Mouse (Mus musculus) MEL (cell line): Measurements from ENCODE around the gene Ran.

Source experiments
- CTCF ChIP-seq, 3 experiments: IDR thresholded peaks in 2 of 3; conservative IDR thresholded peaks in 1 of 3; 2 replicates each; pipeline ENCODE4 v1.5.1; 2011 to 2012; ENCODE audit warnings: low read length in 3 of 3, low read depth in 2 of 3, mild to moderate bottlenecking in 2 of 3, improper control_type of control experiment in 1 of 3, inconsistent platforms in 1 of 3, mixed read lengths in 1 of 3, moderate library complexity in 1 of 3; ENCODE audit not compliant: control insufficient read depth in 1 of 3, insufficient read depth in 1 of 3, poor library complexity in 1 of 3, severe bottlenecking in 1 of 3
- E2F4 ChIP-seq: IDR thresholded peaks from 2 replicates; pipeline ENCODE4 v1.6.1; 2011; ENCODE audit warnings: low read depth, low read length, improper control_type of control experiment, borderline replicate concordance
- HCFC1 ChIP-seq: IDR thresholded peaks from 2 replicates; pipeline ENCODE4 v1.6.1; 2012; ENCODE audit warnings: low read depth, mild to moderate bottlenecking, inconsistent platforms, low read length, improper control_type of control experiment, moderate library complexity
- JUND ChIP-seq: IDR thresholded peaks from 2 replicates; pipeline ENCODE4 v1.6.1; 2011; ENCODE audit warnings: low read depth, mild to moderate bottlenecking, improper control_type of control experiment, low read length
- KAT2A ChIP-seq: conservative IDR thresholded peaks from 2 replicates; pipeline ENCODE4 v1.6.1; 2012; ENCODE audit warnings: low read depth, low read length, improper control_type of control experiment, inconsistent platforms
- MAFK ChIP-seq: IDR thresholded peaks from 2 replicates; pipeline ENCODE4 v1.6.1; 2011; ENCODE audit warnings: low read depth, mild to moderate bottlenecking, low read length, improper control_type of control experiment, borderline replicate concordance
- MAX ChIP-seq: IDR thresholded peaks from 2 replicates; pipeline ENCODE4 v1.6.1; 2011; ENCODE audit warnings: low read length, improper control_type of control experiment
- POLR2A ChIP-seq, 2 experiments: IDR thresholded peaks; 2 replicates each; pipeline ENCODE4 v1.6.1; 2011 to 2012; ENCODE audit warnings: low read length in 2 of 2, mild to moderate bottlenecking in 2 of 2, control low read depth in 1 of 2, improper control_type of control experiment in 1 of 2, low read depth in 1 of 2, moderate library complexity in 1 of 2; ENCODE audit not compliant: control insufficient read depth in 1 of 2, insufficient read depth in 1 of 2, poor library complexity in 1 of 2
- SIN3A ChIP-seq: IDR thresholded peaks from 2 replicates; pipeline ENCODE4 v1.6.1; 2012; ENCODE audit warnings: low read length, improper control_type of control experiment, inconsistent platforms
- TAL1 ChIP-seq: IDR thresholded peaks from 2 replicates; pipeline ENCODE4 v1.6.1; 2012; ENCODE audit warnings: mild to moderate bottlenecking, inconsistent platforms, low read length, moderate library complexity, mixed read lengths
- ZC3H11A ChIP-seq: IDR thresholded peaks from 2 replicates; pipeline ENCODE4 v1.6.1; 2012; ENCODE audit warnings: low read depth, mild to moderate bottlenecking, inconsistent platforms, low read length, improper control_type of control experiment

GRCm38 (mm10) chr5:129064186-129064585, 44.3 kb downstream of the Ran start:
- TF ChIP-seq MAX (no peak), SIN3A (no peak), POLR2A (IDR thresholded peaks at IDR 0.05; ENCODE audit: control insufficient read depth in 1 of 2, insufficient read depth in 1 of 2, low read depth in 1 of 2, low read length in 2 of 2, poor library complexity in 1 of 2) (no peak), HCFC1 (no peak), CTCF (IDR thresholded peaks at IDR 0.05 in 2 of 3, conservative IDR thresholded peaks at IDR 0.05 in 1 of 3; ENCODE audit: control insufficient read depth in 1 of 3, insufficient read depth in 1 of 3, low read depth in 2 of 3, low read length in 3 of 3, poor library complexity in 1 of 3, severe bottlenecking in 1 of 3) (no peak), ZC3H11A (no peak), KAT2A (no peak), MAFK (no peak), JUND (no peak), TAL1 (no peak), E2F4 (no peak)
